Mouse (Mus musculus): ENCODE measurements around the gene Sys1. TPM values are rescaled to one million over a fixed set of nuclear protein-coding genes. Genes with fewer than 3 reads are reported as not detected.

The Sys1 gene
- polyA plus RNA-seq, 1 experiment from 2014 or later, result 65.8 TPM

GRCm38 (mm10) chr2:164435216-164436090 is 21.3 kb upstream of the Sys1 start:
- H3K27me3 ChIP-seq, result no peaks in the 10 kb centered on the region
- H3K4me1 ChIP-seq, result peaks cover 94% of the 10 kb centered on the region
- no peaks in the 10 kb centered on the region for H3K9me3 ChIP-seq
- no peak overlapping the region for H3K4me3 ChIP-seq
- H3K4me2 ChIP-seq, result no peak overlapping the region
- H3K9ac ChIP-seq, result no peak overlapping the region
- peak overlapping the region; percentile 12; the same call in 1 of the 2 replicates for H3K27ac ChIP-seq
- 37% methylated on average over 5 of the region's 5 CpGs for WGBS
- ATAC-seq (ENCODE audit: borderline replicate concordance, extremely low read depth, low FRiP score, low TSS enrichment), result no peak
- H3K36me3 ChIP-seq, result no peaks in the 10 kb centered on the region

- no peak overlapping the region for H3K4me3 ChIP-seq
- H3K9ac ChIP-seq, result no peak overlapping the region
- WGBS, result 23% methylated on average over 8 of the region's 8 CpGs
- peak overlapping the region; percentile 35; the same call in 1 of the 2 replicates for H3K27ac ChIP-seq
- no peaks in the 10 kb centered on the region for H3K36me3 ChIP-seq
- H3K4me1 ChIP-seq, result peaks cover 94% of the 10 kb centered on the region
- ATAC-seq (ENCODE audit: borderline replicate concordance, extremely low read depth, low FRiP score, low TSS enrichment), result no peak
- no peaks in the 10 kb centered on the region for H3K27me3 ChIP-seq
- peak overlapping the region; percentile 17; the same call in 1 of the 2 replicates for H3K4me2 ChIP-seq
- H3K9me3 ChIP-seq, result no peaks in the 10 kb centered on the region
Measured at GRCm38 (mm10) chr2:164436215-164436913, 20.4 kb upstream of the Sys1 start.

- Histone ChIP-seq H3K9me3 (no peaks in the 10 kb centered on the region), H3K4me1 (peaks cover 94% of the 10 kb centered on the region), H3K4me2 (peak overlapping the region; percentile 17; the same call in 1 of the 2 replicates), H3K4me3 (no peak overlapping the region), H3K9ac (no peak overlapping the region), H3K27me3 (no peaks in the 10 kb centered on the region), H3K36me3 (no peaks in the 10 kb centered on the region), H3K27ac (peak overlapping the region; percentile 35; the same call in 1 of the 2 replicates)
- WGBS, result 45% methylated on average over 3 of the region's 3 CpGs
- no peak for ATAC-seq (ENCODE audit: borderline replicate concordance, extremely low read depth, low FRiP score, low TSS enrichment)
Measured at GRCm38 (mm10) chr2:164436961-164437360, 19.8 kb upstream of the Sys1 start.

GRCm38 (mm10) chr2:164437710-164438109 is 19.1 kb upstream of the Sys1 start:
- Histone ChIP-seq H3K36me3 (no peaks in the 10 kb centered on the region), H3K4me2 (peak overlapping the region; percentile 26; the same call in 1 of the 2 replicates), H3K4me3 (no peak overlapping the region), H3K4me1 (peaks cover 92% of the 10 kb centered on the region), H3K9me3 (no peaks in the 10 kb centered on the region), H3K9ac (no peak overlapping the region), H3K27ac (peak overlapping the region; percentile 22; the same call in 1 of the 2 replicates), H3K27me3 (no peaks in the 10 kb centered on the region)
- 39% methylated on average over 6 of the region's 6 CpGs for WGBS
- ATAC-seq (ENCODE audit: borderline replicate concordance, extremely low read depth, low FRiP score, low TSS enrichment), result no peak

GRCm38 (mm10) chr2:164438257-164438656 is 18.5 kb upstream of the Sys1 start:
- H3K9me3 ChIP-seq, result no peaks in the 10 kb centered on the region
- 0 out of 2 replicates have a peak overlapping the region, but pooled peaks have one; percentile 22 for H3K27ac ChIP-seq
- H3K4me3 ChIP-seq, result 0 out of 2 replicates have a peak overlapping the region, but pooled peaks have one; percentile 1
- no peak for ATAC-seq (ENCODE audit: borderline replicate concordance, extremely low read depth, low FRiP score, low TSS enrichment)
- H3K27me3 ChIP-seq, result no peaks in the 10 kb centered on the region
- H3K9ac ChIP-seq, result no peak overlapping the region
- no peaks in the 10 kb centered on the region for H3K36me3 ChIP-seq
- WGBS, result 35% methylated on average over 8 of the region's 8 CpGs
- peaks cover 89% of the 10 kb centered on the region for H3K4me1 ChIP-seq
- peak overlapping the region; percentile 26; the same call in 1 of the 2 replicates for H3K4me2 ChIP-seq

GRCm38 (mm10) chr2:164439001-164439421 is 17.8 kb upstream of the Sys1 start:
- WGBS, result 37% methylated on average over 3 of the region's 3 CpGs
- Histone ChIP-seq H3K9ac (no peak overlapping the region), H3K4me2 (peak overlapping the region; percentile 84), H3K9me3 (no peaks in the 10 kb centered on the region), H3K27me3 (no peaks in the 10 kb centered on the region), H3K27ac (no peak overlapping the region; the same call in 1 of the 2 replicates), H3K36me3 (no peaks in the 10 kb centered on the region), H3K4me1 (peaks cover 89% of the 10 kb centered on the region), H3K4me3 (no peak overlapping the region)
- no peak for ATAC-seq (ENCODE audit: borderline replicate concordance, extremely low read depth, low FRiP score, low TSS enrichment)

- 49% methylated on average over 5 of the region's 5 CpGs for WGBS
- peak overlapping the region; percentile 69; the same call in 1 of the 2 replicates for H3K27ac ChIP-seq
- H3K36me3 ChIP-seq, result no peaks in the 10 kb centered on the region
- H3K4me3 ChIP-seq, result peak overlapping the region; percentile 74
- no peak overlapping the region for H3K9ac ChIP-seq
- no peaks in the 10 kb centered on the region for H3K9me3 ChIP-seq
- H3K27me3 ChIP-seq, result no peaks in the 10 kb centered on the region
- peak overlapping the region; percentile 84 for H3K4me2 ChIP-seq
- peak; percentile 19 for ATAC-seq (ENCODE audit: borderline replicate concordance, extremely low read depth, low FRiP score, low TSS enrichment)
- H3K4me1 ChIP-seq, result peaks cover 76% of the 10 kb centered on the region
Measured at GRCm38 (mm10) chr2:164440314-164440713, 16.4 kb upstream of the Sys1 start.

- 38% methylated on average over 8 of the region's 8 CpGs for WGBS
- peaks cover 68% of the 10 kb centered on the region for H3K4me1 ChIP-seq
Measured at GRCm38 (mm10) chr2:164441155-164441554, 15.6 kb upstream of the Sys1 start.

GRCm38 (mm10) chr2:164441731-164442130 is 15.0 kb upstream of the Sys1 start:
- Histone ChIP-seq H3K9me3 (no peaks in the 10 kb centered on the region), H3K27me3 (no peaks in the 10 kb centered on the region), H3K4me2 (peak overlapping the region; percentile 84), H3K4me3 (peak overlapping the region; percentile 74), H3K36me3 (no peaks in the 10 kb centered on the region), H3K4me1 (peaks cover 62% of the 10 kb centered on the region), H3K27ac (0 out of 2 replicates have a peak overlapping the region, but pooled peaks have one; percentile 69), H3K9ac (peak overlapping the region; percentile 83)
- WGBS, result 25% methylated on average over 7 of the region's 7 CpGs
- no peak for ATAC-seq (ENCODE audit: borderline replicate concordance, extremely low read depth, low FRiP score, low TSS enrichment)

More at GRCm38 (mm10) chr2:164441155-164441554, 15.6 kb upstream of the Sys1 start:
- Histone ChIP-seq H3K27me3 (no peaks in the 10 kb centered on the region), H3K9me3 (no peaks in the 10 kb centered on the region), H3K4me2 (peak overlapping the region; percentile 84), H3K9ac (peak overlapping the region; percentile 83), H3K27ac (peak overlapping the region; percentile 69), H3K36me3 (no peaks in the 10 kb centered on the region), H3K4me3 (peak overlapping the region; percentile 74)
- ATAC-seq (ENCODE audit: borderline replicate concordance, extremely low read depth, low FRiP score, low TSS enrichment), result no peak

- peak overlapping the region; percentile 74 for H3K4me3 ChIP-seq
- ATAC-seq (ENCODE audit: borderline replicate concordance, extremely low read depth, low FRiP score, low TSS enrichment), result peak; percentile 65
- H3K9me3 ChIP-seq, result no peaks in the 10 kb centered on the region
- no peaks in the 10 kb centered on the region for H3K36me3 ChIP-seq
- H3K27ac ChIP-seq, result peak overlapping the region; percentile 89
- peaks cover 54% of the 10 kb centered on the region for H3K4me1 ChIP-seq
- 3% methylated on average over 29 of the region's 29 CpGs for WGBS
- H3K4me2 ChIP-seq, result peak overlapping the region; percentile 84
- no peaks in the 10 kb centered on the region for H3K27me3 ChIP-seq
- H3K9ac ChIP-seq, result peak overlapping the region; percentile 83
Measured at GRCm38 (mm10) chr2:164442315-164443050, 14.3 kb upstream of the Sys1 start.

GRCm38 (mm10) chr2:164443051-164443437 is 13.7 kb upstream of the Sys1 start:
- Histone ChIP-seq H3K4me1 (peaks cover 50% of the 10 kb centered on the region), H3K4me2 (peak overlapping the region; percentile 84), H3K9ac (peak overlapping the region; percentile 83), H3K36me3 (no peaks in the 10 kb centered on the region), H3K27ac (peak overlapping the region; percentile 89), H3K9me3 (no peaks in the 10 kb centered on the region), H3K27me3 (no peaks in the 10 kb centered on the region), H3K4me3 (peak overlapping the region; percentile 74)
- WGBS, result 0% methylated on average over 26 of the region's 26 CpGs
- peak; percentile 94 for ATAC-seq (ENCODE audit: borderline replicate concordance, extremely low read depth, low FRiP score, low TSS enrichment)

All from lung, embryonic 15.5 days (tissue).